Mouse (Mus musculus) testis, postnatal 14 days (tissue): ENCODE data around the gene Gpm6b.

Experiments
- DNase-seq: peaks from one replicate; pipeline ENCODE4 v3.0.0; 2021; ENCODE audit warnings: low spot score

The Gpm6b gene

GRCm38 (mm10) chrX:166307437-166308222, 68.9 kb downstream of the Gpm6b start:
- DNase-seq = no peak

- DNase-seq = no peak
Observed at GRCm38 (mm10) chrX:166308798-166309197, 70.1 kb downstream of the Gpm6b start.

- no peak for DNase-seq
Observed at GRCm38 (mm10) chrX:166315251-166315650, 76.5 kb downstream of the Gpm6b start.

- DNase-seq = no peak
Observed at GRCm38 (mm10) chrX:166316552-166317375, 78.1 kb downstream of the Gpm6b start.

GRCm38 (mm10) chrX:166317376-166317679, 78.6 kb downstream of the Gpm6b start:
- DNase-seq = no peak

GRCm38 (mm10) chrX:166323226-166323625, 84.5 kb downstream of the Gpm6b start:
- DNase-seq = no peak

GRCm38 (mm10) chrX:166327621-166328020, 88.9 kb downstream of the Gpm6b start:
- no peak for DNase-seq

GRCm38 (mm10) chrX:166328219-166328901, 89.6 kb downstream of the Gpm6b start:
- DNase-seq = no peak

- no peak for DNase-seq
Observed at GRCm38 (mm10) chrX:166328904-166329451, 90.3 kb downstream of the Gpm6b start.

- no peak for DNase-seq
Observed at GRCm38 (mm10) chrX:166334516-166335136, 95.9 kb downstream of the Gpm6b start.

GRCm38 (mm10) chrX:166338353-166338752, 99.6 kb downstream of the Gpm6b start:
- DNase-seq = no peak

GRCm38 (mm10) chrX:166338784-166339520, 100.2 kb downstream of the Gpm6b start:
- DNase-seq = no peak

GRCm38 (mm10) chrX:166339911-166340310, 101.2 kb downstream of the Gpm6b start:
- no peak for DNase-seq

GRCm38 (mm10) chrX:166341795-166342194, 103.1 kb downstream of the Gpm6b start:
- DNase-seq = no peak

GRCm38 (mm10) chrX:166344228-166345015, 105.7 kb downstream of the Gpm6b start:
- no peak for DNase-seq

- no peak for DNase-seq
Observed at GRCm38 (mm10) chrX:166348086-166348485, 109.4 kb downstream of the Gpm6b start.

- DNase-seq = no peak
Observed at GRCm38 (mm10) chrX:166348634-166349033, 109.9 kb downstream of the Gpm6b start.

GRCm38 (mm10) chrX:166351790-166352189, 113.1 kb downstream of the Gpm6b start:
- DNase-seq = no peak

- no peak for DNase-seq
Observed at GRCm38 (mm10) chrX:166353412-166353811, 114.7 kb downstream of the Gpm6b start.

- DNase-seq = no peak
Observed at GRCm38 (mm10) chrX:166354913-166355312, 116.2 kb downstream of the Gpm6b start.
